Comparison of ENCODE assay signal across 23 mouse cellular contexts in the genomic region with DNA sequence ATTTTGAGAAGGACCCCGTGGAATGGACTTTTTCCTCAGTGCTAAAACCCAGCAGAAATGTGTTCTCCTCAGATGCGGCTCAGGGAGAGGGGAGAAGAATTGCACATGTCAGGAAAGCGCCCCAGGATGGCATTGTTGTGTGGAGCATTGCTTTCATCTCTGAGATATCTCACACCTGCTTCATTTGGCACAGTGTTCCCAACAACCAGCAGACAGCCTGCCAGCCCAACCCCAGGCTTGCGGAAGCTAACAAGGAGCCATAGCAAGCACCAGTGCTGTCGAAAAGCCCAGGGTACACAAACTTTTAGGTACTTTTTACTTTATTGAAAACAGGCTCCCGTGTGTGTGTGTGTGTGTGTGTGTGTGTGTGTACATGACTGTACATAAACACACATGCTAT. TPM values are rescaled to one million over a fixed set of nuclear protein-coding genes. Genes with fewer than 3 reads are reported as not detected.
DNase-seq lines count a peak whose midpoint lies in the region; ATAC-seq and TF ChIP-seq lines count a peak whose summit lies in the region.
"Had no signal": no experiment of that assay in that cellular context is flagged by ENCODE, and none has a peak within 500 bp of the region (broad histone marks: within the 10 kb centered on the region; RNA-seq: fewer than 3 reads in every experiment).

No protein-coding gene starts in this region.

- H3K27me3 ChIP-seq in hindbrain, postnatal 0 days (ENCODE audit: insufficient read depth, low read length) = no peaks in the 10 kb centered on the region
- no peaks in the 10 kb centered on the region for H3K27me3 ChIP-seq in hindbrain, embryonic 12.5 days
- H3K27me3 ChIP-seq in cerebellum, adult 2 months (ENCODE audit: control insufficient read depth, insufficient read depth, low read length) = no peaks in the 10 kb centered on the region
- H3K27me3 ChIP-seq: forebrain, embryonic 15.5 days; midbrain, embryonic 13.5 days; neural tube, embryonic 13.5 days; Patski had no signal

- no peaks in the 10 kb centered on the region for H3K4me1 ChIP-seq in hindbrain, postnatal 0 days (ENCODE audit: insufficient read depth, low read length)
- H3K4me1 ChIP-seq in hindbrain, embryonic 12.5 days = no peaks in the 10 kb centered on the region
- no peaks in the 10 kb centered on the region; the same call in 1 of the 2 replicates for H3K4me1 ChIP-seq in cerebellum, adult 2 months (ENCODE audit: control insufficient read depth, insufficient read depth, low read length)
- H3K4me1 ChIP-seq: forebrain, embryonic 15.5 days had no signal

- no peak overlapping the region for H3K4me3 ChIP-seq in hindbrain, postnatal 0 days (ENCODE audit: low read length)
- H3K4me3 ChIP-seq in hindbrain, embryonic 12.5 days = no peak overlapping the region
- no peak overlapping the region for H3K4me3 ChIP-seq in cerebellum, adult 2 months (replicated peaks; ENCODE audit: insufficient read depth, low read depth, low read length)
- H3K4me3 ChIP-seq: forebrain, embryonic 15.5 days; heart, embryonic 10.5 days; left cerebral cortex, adult 2 months; midbrain, embryonic 13.5 days; myocyte; neural tube, embryonic 13.5 days had no signal

- no peak overlapping the region for H3K4me2 ChIP-seq in hindbrain, postnatal 0 days (ENCODE audit: low read depth, low read length)
- no peak overlapping the region for H3K4me2 ChIP-seq in hindbrain, embryonic 12.5 days (replicated peaks)
- H3K4me2 ChIP-seq: forebrain, embryonic 15.5 days; midbrain, embryonic 13.5 days; neural tube, embryonic 13.5 days had no signal

- TF ChIP-seq POLR2A in brain, embryonic 14.5 days (IDR thresholded peaks at IDR 0.05; ENCODE audit: borderline replicate concordance, extremely low read depth, insufficient read depth, insufficient read length, poor library complexity, severe bottlenecking) = no peak
- TF ChIP-seq POLR2A in cerebellum, adult 2 months (IDR thresholded peaks at IDR 0.05; ENCODE audit: borderline replicate concordance, insufficient read depth, low read length) = no peak

- H3K9me3 ChIP-seq in hindbrain, postnatal 0 days (ENCODE audit: low read length) = no peaks in the 10 kb centered on the region
- 0 out of 2 replicates have a peak, but pooled peaks cover 5% of the 10 kb centered on the region for H3K9me3 ChIP-seq in hindbrain, embryonic 12.5 days (replicated peaks)
- H3K9me3 ChIP-seq: forebrain, embryonic 15.5 days; heart, embryonic 10.5 days had no signal

- H3K27ac ChIP-seq in hindbrain, postnatal 0 days = no peak overlapping the region
- no peak overlapping the region for H3K27ac ChIP-seq in hindbrain, embryonic 12.5 days
- H3K27ac ChIP-seq in cerebellum, adult 2 months (ENCODE audit: insufficient read depth, low read length) = no peak overlapping the region
- H3K27ac ChIP-seq: forebrain, embryonic 15.5 days; heart, embryonic 10.5 days; left cerebral cortex, adult 2 months; midbrain, embryonic 13.5 days; neural tube, embryonic 13.5 days had no signal

- WGBS in hindbrain, postnatal 0 days = 61% methylated on average over 6 of the region's 6 CpGs
- WGBS in hindbrain, embryonic 12.5 days = 79% methylated on average over 6 of the region's 6 CpGs
- 25% methylated on average over 6 of the region's 6 CpGs for WGBS in cerebellum, adult 2 months

- ATAC-seq in hindbrain, postnatal 0 days = no peak
- ATAC-seq in hindbrain, embryonic 12.5 days (ENCODE audit: low FRiP score) = no peak
- ATAC-seq in monocyte, adult 5-6 weeks (replicated peaks; ENCODE audit: insufficient number of reproducible peaks, low FRiP score, low TSS enrichment, poor library complexity, severe bottlenecking) = no peak
- ATAC-seq: forebrain, embryonic 15.5 days; liver, postnatal 0 days; lung, postnatal 0 days; midbrain, embryonic 13.5 days; Patski had no signal

- no peaks in the 10 kb centered on the region for H3K36me3 ChIP-seq in hindbrain, postnatal 0 days (ENCODE audit: insufficient read depth, low read length)
- no peaks in the 10 kb centered on the region for H3K36me3 ChIP-seq in hindbrain, embryonic 12.5 days
- H3K36me3 ChIP-seq: forebrain, embryonic 15.5 days; heart, embryonic 10.5 days; neural tube, embryonic 13.5 days had no signal

- no peak for TF ChIP-seq CTCF in hindbrain, postnatal 0 days (IDR thresholded peaks at IDR 0.05; ENCODE audit: low read depth)
- TF ChIP-seq CTCF in brain, embryonic 14.5 days (IDR thresholded peaks at IDR 0.05; ENCODE audit: borderline replicate concordance, extremely low read depth, insufficient read depth, insufficient read length) = no peak
- TF ChIP-seq CTCF in cerebellum, adult 2 months (IDR thresholded peaks at IDR 0.05; ENCODE audit: borderline replicate concordance, insufficient read depth, low read depth, low read length) = no peak

- DNase-seq in hindbrain, postnatal 0 days (ENCODE audit: low spot score) = peak; percentile 60
- peak; percentile 68 for DNase-seq in brain, embryonic 14.5 days (ENCODE audit: low read depth)
- DNase-seq in cerebellum, adult 2 months = peak; percentile 46 to 62
- peak; percentile 46 to 68 for DNase-seq in cerebellum, postnatal 25 days
- DNase-seq in MN1 (ENCODE audit: low spot score) = no peak
- DNase-seq: adrenal gland, adult 2 months; kidney, adult 11 months; kidney, postnatal 4 days; liver; liver, postnatal 0 days; retina, postnatal 1 day; right cerebral cortex, postnatal 25 days; spleen, adult 18-20 months had no signal

- H3K9ac ChIP-seq in hindbrain, postnatal 0 days (replicated peaks; ENCODE audit: low read length) = no peak overlapping the region
- no peak overlapping the region for H3K9ac ChIP-seq in hindbrain, embryonic 12.5 days
- H3K9ac ChIP-seq: forebrain, embryonic 15.5 days; liver, postnatal 0 days; midbrain, embryonic 13.5 days; neural tube, embryonic 13.5 days had no signal

RNA-seq across cellular contexts. Expression of a gene that starts 50.2 kb away (rescaled TPM):
- total RNA-seq in hindbrain, postnatal 0 days (2014; rRNA removed) = 2.8 and 4.1 TPM in 2 replicates
- polyA plus RNA-seq in hindbrain, postnatal 0 days (2015; fragmentation: Nextera tagmentation; extraction: Ambion mirVana) = 9.4 and 10.2 TPM in 2 replicates
- 6.8 and 8.8 TPM in 2 replicates for polyA plus RNA-seq in hindbrain, embryonic 12.5 days (2016; fragmentation: Nextera tagmentation; extraction: Ambion mirVana)
- 9.1 and 10.0 TPM in 2 replicates for polyA plus RNA-seq in brain, embryonic 14.5 days (2012; rRNA removed)
- 17.3 and 17.7 TPM in 2 replicates for polyA plus RNA-seq in cerebellum, adult 2 months (2012; rRNA removed)
- total RNA-seq in monocyte, adult 5-6 weeks (2017) = 1.6 to 4.7 TPM (median 4.1 TPM) in 3 replicates
